Mouse (Mus musculus) lung, embryonic 15.5 days (tissue): ENCODE results near the gene Gmds. TPM values are rescaled to one million over a fixed set of nuclear protein-coding genes. Genes with fewer than 3 reads are reported as not detected.

Experiments used
- ATAC-seq: fragments of 200-750 bp; cut with Nextera tagmentation; 2 replicates; pipeline ENCODE4 v1.8.0; 2017; ENCODE audit warnings: moderate number of reproducible peaks, borderline replicate concordance; ENCODE audit not compliant: low FRiP score, low TSS enrichment; ENCODE audit errors: extremely low read depth
- H3K27ac ChIP-seq: fragments of 300-500 bp; sonication (generic); 2 replicates; pipeline ENCODE4 v1.5.1; 2015; ENCODE audit warnings: moderate library complexity, mild to moderate bottlenecking, inconsistent platforms
- H3K27me3 ChIP-seq: fragments of 300-500 bp; sonication (generic); 2 replicates; pipeline ENCODE4 v1.6.1; 2015; ENCODE audit warnings: inconsistent platforms
- H3K36me3 ChIP-seq: fragments of 300-500 bp; sonication (generic); 2 replicates; pipeline ENCODE4 v1.6.1; 2015; ENCODE audit warnings: inconsistent platforms
- H3K4me1 ChIP-seq: fragments of 300-500 bp; sonication (generic); 2 replicates; pipeline ENCODE4 v1.6.1; 2015; ENCODE audit warnings: inconsistent platforms
- H3K4me2 ChIP-seq: fragments of 300-500 bp; sonication (generic); 2 replicates; pipeline ENCODE4 v1.6.1; 2015; ENCODE audit warnings: inconsistent platforms, mild to moderate bottlenecking, moderate library complexity
- H3K4me3 ChIP-seq: fragments of 300-500 bp; sonication (generic); 2 replicates; pipeline ENCODE4 v1.5.1; 2015; ENCODE audit warnings: mild to moderate bottlenecking, inconsistent platforms
- H3K9ac ChIP-seq: fragments of 300-500 bp; sonication (generic); 2 replicates; pipeline ENCODE4 v1.6.1; 2015; ENCODE audit warnings: inconsistent platforms
- H3K9me3 ChIP-seq: fragments of 300-500 bp; sonication (generic); 2 replicates; pipeline ENCODE4 v1.6.1; 2016; ENCODE audit warnings: inconsistent platforms
- WGBS: fragments of 180-500 bp; shearing (Covaris S2); methylation state at CpG from one replicate; pipeline ENCODE4 v1.1.7; 2015; 5-methylcytosine and 5-hydroxymethylcytosine counted together
- polyA plus RNA-seq: library from polyadenylated mRNA; unstranded; fragments of >200 nt; fragmentation: Nextera tagmentation; extraction: Ambion mirVana; gene quantifications from 2 replicates; pipeline ENCODE4 v1.2.1, GENCODE M21; 2015

Gene Gmds
- polyA plus RNA-seq, 1 experiment from 2014 or later: 24.5 TPM

GRCm38 (mm10) chr13:32312663-32313062 lies 25.9 kb downstream of the Gmds start:
- Histone ChIP-seq H3K27ac (no peak overlapping the region), H3K4me1 (no peaks in the 10 kb centered on the region), H3K9me3 (no peaks in the 10 kb centered on the region), H3K36me3 (no peaks in the 10 kb centered on the region), H3K9ac (no peak overlapping the region), H3K4me2 (no peak overlapping the region), H3K27me3 (no peaks in the 10 kb centered on the region), H3K4me3 (no peak overlapping the region)
- 69% methylated on average over 3 of the region's 3 CpGs for WGBS
- ATAC-seq: no peak

GRCm38 (mm10) chr13:32311476-32311875 lies 27.1 kb downstream of the Gmds start:
- H3K27ac ChIP-seq: no peak overlapping the region
- H3K4me2 ChIP-seq: no peak overlapping the region
- H3K4me3 ChIP-seq: no peak overlapping the region
- H3K4me1 ChIP-seq: no peaks in the 10 kb centered on the region
- no peak overlapping the region for H3K9ac ChIP-seq
- H3K36me3 ChIP-seq: no peaks in the 10 kb centered on the region
- no peak for ATAC-seq
- no peaks in the 10 kb centered on the region for H3K27me3 ChIP-seq
- WGBS: 86% methylated on average over 2 of the region's 2 CpGs
- no peaks in the 10 kb centered on the region for H3K9me3 ChIP-seq

GRCm38 (mm10) chr13:32298456-32298855 lies 40.1 kb downstream of the Gmds start:
- Histone ChIP-seq H3K9ac (no peak overlapping the region), H3K27ac (no peak overlapping the region), H3K4me1 (no peaks in the 10 kb centered on the region), H3K9me3 (no peaks in the 10 kb centered on the region), H3K27me3 (no peaks in the 10 kb centered on the region), H3K4me3 (no peak overlapping the region), H3K4me2 (no peak overlapping the region), H3K36me3 (no peaks in the 10 kb centered on the region)
- ATAC-seq: no peak
- 25% methylated on average over 1 of the region's 1 CpGs for WGBS

- 38% methylated on average over 5 of the region's 5 CpGs for WGBS
- no peak; the same call in 1 of the 2 replicates for ATAC-seq
- no peaks in the 10 kb centered on the region for H3K9me3 ChIP-seq
These were observed 41.1 kb downstream of the Gmds start for GRCm38 (mm10) chr13:32297398-32297797.

DNA sequence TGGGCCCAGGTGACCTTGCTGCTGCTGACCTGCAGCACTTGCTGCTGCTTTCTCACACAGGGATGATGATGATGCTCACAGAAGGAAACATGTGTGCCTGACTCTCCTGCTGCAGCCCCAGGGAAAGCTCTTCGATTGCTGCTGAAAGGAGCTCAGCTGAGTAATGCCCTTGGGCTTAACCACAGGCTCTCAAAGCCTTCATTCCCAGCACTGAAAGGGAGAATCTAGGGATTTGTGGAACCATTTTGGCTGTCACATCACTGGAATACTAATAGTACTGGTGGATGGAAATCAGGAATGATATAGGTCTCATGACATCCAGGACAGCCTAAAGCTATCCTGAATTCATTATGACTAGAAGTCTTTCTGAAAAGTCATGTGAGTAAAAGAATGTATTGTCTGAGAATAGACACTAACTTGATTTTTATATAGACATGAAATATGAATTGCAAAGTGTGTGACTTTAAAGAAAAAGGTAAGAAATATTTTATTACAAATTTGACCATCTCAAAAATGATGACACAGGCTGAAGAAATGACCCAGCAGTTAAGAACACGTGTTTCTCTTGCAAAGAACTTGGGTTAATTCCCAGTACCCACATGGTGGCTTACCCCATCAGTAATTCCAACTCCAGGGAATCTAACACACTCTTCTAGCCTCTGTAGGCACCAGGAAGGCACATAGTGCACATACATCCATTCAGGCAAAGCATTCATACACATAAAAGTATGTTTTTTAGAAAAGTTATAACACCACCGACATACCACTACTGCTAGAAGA lies 43.9 kb downstream of the Gmds start:
- H3K4me3 ChIP-seq: no peak overlapping the region
- no peaks in the 10 kb centered on the region for H3K9me3 ChIP-seq
- ATAC-seq: no peak
- no peaks in the 10 kb centered on the region for H3K4me1 ChIP-seq
- H3K27ac ChIP-seq: no peak overlapping the region
- H3K4me2 ChIP-seq: no peak overlapping the region
- H3K9ac ChIP-seq: no peak overlapping the region
- H3K36me3 ChIP-seq: no peaks in the 10 kb centered on the region
- H3K27me3 ChIP-seq: no peaks in the 10 kb centered on the region
- 65% methylated on average over 3 of the region's 3 CpGs for WGBS

More at GRCm38 (mm10) chr13:32297398-32297797, 41.1 kb downstream of the Gmds start:
- H3K4me1 ChIP-seq: no peaks in the 10 kb centered on the region
- no peak overlapping the region for H3K9ac ChIP-seq
- H3K27me3 ChIP-seq: no peaks in the 10 kb centered on the region
- no peak overlapping the region for H3K4me2 ChIP-seq
- no peak overlapping the region for H3K4me3 ChIP-seq
- H3K27ac ChIP-seq: no peak overlapping the region
- no peaks in the 10 kb centered on the region for H3K36me3 ChIP-seq

- 91% methylated on average over 2 of the region's 2 CpGs for WGBS
- no peak for ATAC-seq
- no peak overlapping the region for H3K4me2 ChIP-seq
- no peaks in the 10 kb centered on the region for H3K36me3 ChIP-seq
- no peaks in the 10 kb centered on the region for H3K4me1 ChIP-seq
- H3K4me3 ChIP-seq: no peak overlapping the region
- H3K27me3 ChIP-seq: no peaks in the 10 kb centered on the region
- no peak overlapping the region for H3K27ac ChIP-seq
- no peak overlapping the region for H3K9ac ChIP-seq
- no peaks in the 10 kb centered on the region for H3K9me3 ChIP-seq
These were observed 65.5 kb downstream of the Gmds start for GRCm38 (mm10) chr13:32272937-32273496.

- peaks cover 8% of the 10 kb centered on the region; the same call in 1 of the 2 replicates for H3K4me1 ChIP-seq
- 30% methylated on average over 2 of the region's 2 CpGs for WGBS
- no peaks in the 10 kb centered on the region for H3K36me3 ChIP-seq
These were observed 68.8 kb downstream of the Gmds start for GRCm38 (mm10) chr13:32269757-32270156.

DNA sequence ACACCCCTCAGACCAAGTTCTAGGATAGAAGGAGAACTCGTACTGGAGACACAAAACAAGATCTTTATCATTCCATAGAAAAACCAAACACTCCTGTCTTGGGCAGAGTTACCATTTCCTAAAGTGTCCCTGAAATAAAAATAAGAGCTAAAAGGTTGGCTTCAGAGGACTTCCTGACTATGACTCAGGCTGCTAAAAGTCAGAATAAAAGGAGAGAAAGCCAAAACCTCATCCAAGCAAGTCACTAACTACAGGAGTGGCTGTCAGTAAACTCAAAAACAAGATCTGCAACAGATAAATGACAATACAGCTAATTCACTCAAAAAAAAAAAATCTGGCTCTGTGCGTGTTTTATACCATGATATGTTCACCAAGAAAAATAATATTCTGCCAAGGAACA lies 69.3 kb downstream of the Gmds start:
- no peak for ATAC-seq
- H3K9me3 ChIP-seq: no peaks in the 10 kb centered on the region
- no peak overlapping the region for H3K9ac ChIP-seq

More at GRCm38 (mm10) chr13:32269757-32270156, 68.8 kb downstream of the Gmds start:
- no peak for ATAC-seq
- Histone ChIP-seq H3K9me3 (no peaks in the 10 kb centered on the region), H3K27me3 (no peaks in the 10 kb centered on the region), H3K27ac (no peak overlapping the region), H3K4me2 (no peak overlapping the region), H3K4me3 (no peak overlapping the region), H3K9ac (no peak overlapping the region)

DNA sequence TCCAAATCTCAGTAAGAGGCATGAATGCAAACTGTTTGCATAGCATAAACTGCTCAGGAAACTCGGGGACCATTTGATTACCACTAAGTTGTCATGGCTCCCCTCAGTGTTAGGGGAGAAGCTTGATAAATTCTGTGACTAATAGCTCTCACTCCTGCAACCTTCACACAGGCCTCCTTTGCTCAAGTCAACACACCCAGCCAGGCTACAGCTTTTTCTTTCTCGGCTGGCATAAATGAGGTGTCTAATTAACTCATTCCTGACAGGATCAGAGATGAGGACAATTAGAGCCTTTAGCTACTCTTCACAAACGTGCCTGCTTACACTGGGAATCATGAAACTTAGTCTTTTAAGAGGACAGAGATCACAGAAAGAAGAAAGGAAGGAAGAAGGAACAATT lies 70.3 kb downstream of the Gmds start:
- WGBS: 12% methylated on average over 3 of the region's 3 CpGs
- H3K9me3 ChIP-seq: no peaks in the 10 kb centered on the region

More for the DNA sequence above, 69.3 kb downstream of the Gmds start:
- Histone ChIP-seq H3K4me3 (no peak overlapping the region), H3K36me3 (no peaks in the 10 kb centered on the region), H3K4me2 (no peak overlapping the region), H3K4me1 (peaks cover 8% of the 10 kb centered on the region; the same call in 1 of the 2 replicates), H3K27me3 (no peaks in the 10 kb centered on the region), H3K27ac (no peak overlapping the region)
- 41% methylated on average over 2 of the region's 2 CpGs for WGBS

GRCm38 (mm10) chr13:32267184-32267775 lies 71.3 kb downstream of the Gmds start:
- Histone ChIP-seq H3K9me3 (no peaks in the 10 kb centered on the region), H3K27me3 (no peaks in the 10 kb centered on the region), H3K4me1 (peaks cover 8% of the 10 kb centered on the region; the same call in 1 of the 2 replicates), H3K36me3 (no peaks in the 10 kb centered on the region), H3K9ac (no peak overlapping the region), H3K4me3 (no peak overlapping the region), H3K27ac (no peak overlapping the region), H3K4me2 (no peak overlapping the region)
- WGBS: 11% methylated on average over 2 of the region's 2 CpGs
- ATAC-seq: no peak

More for the DNA sequence above, 70.3 kb downstream of the Gmds start:
- no peak overlapping the region for H3K9ac ChIP-seq
- H3K4me3 ChIP-seq: no peak overlapping the region
- H3K4me2 ChIP-seq: no peak overlapping the region
- no peak overlapping the region for H3K27ac ChIP-seq
- ATAC-seq: no peak
- H3K4me1 ChIP-seq: peaks cover 8% of the 10 kb centered on the region; the same call in 1 of the 2 replicates
- no peaks in the 10 kb centered on the region for H3K27me3 ChIP-seq
- H3K36me3 ChIP-seq: no peaks in the 10 kb centered on the region

GRCm38 (mm10) chr13:32266721-32267120 lies 71.8 kb downstream of the Gmds start:
- WGBS: 32% methylated on average over 3 of the region's 3 CpGs
- ATAC-seq: no peak

GRCm38 (mm10) chr13:32256121-32256520 lies 82.4 kb downstream of the Gmds start:
- H3K9ac ChIP-seq: no peak overlapping the region
- no peaks in the 10 kb centered on the region for H3K4me1 ChIP-seq
- no peak overlapping the region for H3K4me2 ChIP-seq
- H3K27me3 ChIP-seq: no peaks in the 10 kb centered on the region
- H3K9me3 ChIP-seq: no peaks in the 10 kb centered on the region
- no peak overlapping the region for H3K27ac ChIP-seq
- H3K36me3 ChIP-seq: no peaks in the 10 kb centered on the region
- WGBS: 56% methylated on average over 2 of the region's 2 CpGs
- no peak overlapping the region for H3K4me3 ChIP-seq
- no peak for ATAC-seq

More at GRCm38 (mm10) chr13:32266721-32267120, 71.8 kb downstream of the Gmds start:
- Histone ChIP-seq H3K9ac (no peak overlapping the region), H3K36me3 (no peaks in the 10 kb centered on the region), H3K27ac (no peak overlapping the region), H3K9me3 (no peaks in the 10 kb centered on the region), H3K4me2 (no peak overlapping the region), H3K4me3 (no peak overlapping the region), H3K27me3 (no peaks in the 10 kb centered on the region), H3K4me1 (peaks cover 8% of the 10 kb centered on the region; the same call in 1 of the 2 replicates)
